Mouse (Mus musculus): ENCODE data around the gene Grpr.

DNA sequence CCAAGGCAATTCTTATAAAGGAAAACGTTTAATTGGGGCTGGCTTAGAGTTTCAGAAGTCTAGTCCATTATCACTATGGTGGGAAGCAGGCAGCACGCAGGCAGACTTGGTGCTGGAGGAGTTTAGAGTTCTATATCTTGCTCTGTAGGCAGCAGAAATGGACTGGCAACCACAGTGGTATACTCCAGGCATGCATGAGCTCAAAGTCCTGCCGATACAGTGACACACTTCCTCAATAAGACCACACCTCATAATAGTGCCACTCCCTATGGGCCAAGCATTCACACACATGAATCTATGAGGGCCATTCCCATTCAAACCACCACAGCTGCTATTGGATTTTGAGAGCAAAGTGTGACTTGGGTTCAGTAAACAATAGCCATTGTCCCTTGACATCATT, 47.4 kb downstream of the Grpr start:
- TF ChIP-seq CTCF (IDR thresholded peaks at IDR 0.05; ENCODE audit: low read depth, low read length) (no peak), POLR2A (IDR thresholded peaks at IDR 0.05; ENCODE audit: borderline replicate concordance, low read depth, low read length) (no peak)
